Mouse (Mus musculus) CH12.LX (cell line): ENCODE results near the gene Qrich1. TPM values are rescaled to one million over a fixed set of nuclear protein-coding genes. Genes with fewer than 3 reads are reported as not detected.

ENCODE experiments used
- DNase-seq: peaks from one replicate; pipeline ENCODE4 v3.0.0-alpha.2; 2013; ENCODE audit errors: extremely low read depth
- H3K27ac ChIP-seq: 2 replicates; pipeline ENCODE4 v1.5.1; 2012; ENCODE audit warnings: low read depth, mild to moderate bottlenecking, control low read depth, moderate library complexity; ENCODE audit not compliant: insufficient read depth
- H3K27me3 ChIP-seq: replicated peaks from 2 replicates; pipeline ENCODE3; 2012; ENCODE audit warnings: inconsistent platforms
- H3K36me3 ChIP-seq, 2 experiments: replicated peaks in 1 of 2; 2 replicates each; pipeline versions ENCODE3 to v1.6.1; 2012; ENCODE audit warnings: inconsistent platforms in 1 of 2, low read length in 1 of 2, mild to moderate bottlenecking in 1 of 2, mixed read lengths in 1 of 2, moderate library complexity in 1 of 2; ENCODE audit not compliant: control insufficient read depth in 1 of 2, insufficient read depth in 1 of 2
- H3K4me1 ChIP-seq, 2 experiments: 2 replicates each; pipeline ENCODE4 v1.6.1; 2012; ENCODE audit warnings: inconsistent platforms in 1 of 2, moderate library complexity in 1 of 2; ENCODE audit not compliant: insufficient read depth in 2 of 2, control insufficient read depth in 1 of 2
- H3K4me2 ChIP-seq: 2 replicates; pipeline ENCODE4 v1.6.1; 2012; ENCODE audit warnings: low read depth, mild to moderate bottlenecking, control low read depth; ENCODE audit not compliant: poor library complexity, insufficient read depth, severe bottlenecking
- H3K4me3 ChIP-seq, 3 experiments: fragments of 150-350 bp in 1 of 3; sonication (generic) in 1 of 3; replicated peaks in 1 of 3; 2 replicates each; pipeline versions ENCODE3 to v1.5.1; 2011 to 2012; ENCODE audit warnings: low read depth in 2 of 3, low read length in 2 of 3, mild to moderate bottlenecking in 2 of 3, moderate library complexity in 2 of 3, control low read depth in 1 of 3, improper control_type of control experiment in 1 of 3, inconsistent platforms in 1 of 3, mixed read lengths in 1 of 3; ENCODE audit not compliant: poor library complexity in 1 of 3
- H3K79me2 ChIP-seq: replicated peaks from 2 replicates; pipeline ENCODE4 v1.6.1; 2012; ENCODE audit warnings: mild to moderate bottlenecking, moderate library complexity; ENCODE audit not compliant: control insufficient read depth, poor library complexity, insufficient read depth, severe bottlenecking; ENCODE audit errors: extremely low read depth
- H3K9ac ChIP-seq: 2 replicates; pipeline ENCODE4 v1.6.1; 2012; ENCODE audit warnings: low read depth, mild to moderate bottlenecking, control low read depth, moderate library complexity; ENCODE audit not compliant: insufficient read depth
- H3K9me3 ChIP-seq: replicated peaks from 2 replicates; pipeline ENCODE3; 2012; ENCODE audit warnings: low read length, inconsistent platforms, mixed read lengths
- BHLHE40 ChIP-seq: IDR thresholded peaks from 2 replicates; pipeline ENCODE4 v1.6.1; 2011; ENCODE audit warnings: mild to moderate bottlenecking, low read depth, low read length, improper control_type of control experiment
- CHD1 ChIP-seq: IDR thresholded peaks from 2 replicates; pipeline ENCODE4 v1.6.1; 2012; ENCODE audit warnings: low read depth, low read length, improper control_type of control experiment, inconsistent platforms
- CHD2 ChIP-seq: IDR thresholded peaks from 2 replicates; pipeline ENCODE4 v1.6.1; 2011; ENCODE audit warnings: low read length, improper control_type of control experiment
- CTCF ChIP-seq, 2 experiments: IDR thresholded peaks in 1 of 2; conservative IDR thresholded peaks in 1 of 2; 2 replicates each; pipeline ENCODE4 v1.5.1; 2011 to 2012; ENCODE audit warnings: low read depth in 2 of 2, low read length in 2 of 2, improper control_type of control experiment in 1 of 2, inconsistent platforms in 1 of 2, mild to moderate bottlenecking in 1 of 2, moderate library complexity in 1 of 2
- ELF1 ChIP-seq: IDR thresholded peaks from 2 replicates; pipeline ENCODE4 v1.6.1; 2014; ENCODE audit warnings: low read depth, mild to moderate bottlenecking, inconsistent platforms, low read length, improper control_type of control experiment
- EP300 ChIP-seq: IDR thresholded peaks from 2 replicates; pipeline ENCODE4 v1.6.1; 2011; ENCODE audit warnings: low read length, improper control_type of control experiment
- HCFC1 ChIP-seq: IDR thresholded peaks from 2 replicates; pipeline ENCODE4 v1.6.1; 2012; ENCODE audit warnings: low read depth, mild to moderate bottlenecking, inconsistent platforms, low read length, improper control_type of control experiment
- JUN ChIP-seq: IDR thresholded peaks from 2 replicates; pipeline ENCODE4 v1.6.1; 2011; ENCODE audit warnings: low read depth, mild to moderate bottlenecking, low read length, improper control_type of control experiment, moderate library complexity; ENCODE audit not compliant: insufficient read depth
- KAT2A ChIP-seq: IDR thresholded peaks from 2 replicates; pipeline ENCODE4 v1.6.1; 2012; ENCODE audit warnings: low read length, improper control_type of control experiment, inconsistent platforms; ENCODE audit not compliant: insufficient replicate concordance
- MEF2A ChIP-seq: IDR thresholded peaks from 2 replicates; pipeline ENCODE4 v1.6.1; 2014; ENCODE audit warnings: low read depth, mild to moderate bottlenecking, inconsistent platforms, low read length, improper control_type of control experiment, borderline replicate concordance
- MXI1 ChIP-seq: IDR thresholded peaks from 2 replicates; pipeline ENCODE4 v1.6.1; 2011; ENCODE audit warnings: mild to moderate bottlenecking, low read depth, low read length, improper control_type of control experiment
- MYC ChIP-seq: IDR thresholded peaks from 2 replicates; pipeline ENCODE4 v1.6.1; 2011; ENCODE audit warnings: low read depth, mild to moderate bottlenecking, improper control_type of control experiment, low read length
- NELFE ChIP-seq: IDR thresholded peaks from 2 replicates; pipeline ENCODE4 v1.6.1; 2011; ENCODE audit warnings: low read depth, low read length, improper control_type of control experiment
- NRF1 ChIP-seq: IDR thresholded peaks from 2 replicates; pipeline ENCODE4 v1.6.1; 2014; ENCODE audit warnings: low read depth, mild to moderate bottlenecking, inconsistent platforms, low read length, improper control_type of control experiment, moderate library complexity
- POLR2A ChIP-seq: IDR thresholded peaks from 2 replicates; pipeline ENCODE4 v1.6.1; 2011; ENCODE audit warnings: low read depth, mild to moderate bottlenecking, improper control_type of control experiment, low read length
- POLR2AphosphoS2 ChIP-seq: IDR thresholded peaks from 2 replicates; pipeline ENCODE4 v1.6.1; 2011; ENCODE audit warnings: low read depth, low read length, improper control_type of control experiment
- SIN3A ChIP-seq: IDR thresholded peaks from 2 replicates; pipeline ENCODE4 v1.6.1; 2012; ENCODE audit warnings: low read length, improper control_type of control experiment, inconsistent platforms
- TBP ChIP-seq: conservative IDR thresholded peaks from 2 replicates; pipeline ENCODE4 v1.6.1; 2011; ENCODE audit warnings: low read depth, low read length, improper control_type of control experiment
- TCF12 ChIP-seq: IDR thresholded peaks from 2 replicates; pipeline ENCODE4 v1.6.1; 2014; ENCODE audit warnings: low read depth, mild to moderate bottlenecking, inconsistent platforms, low read length, improper control_type of control experiment
- UBTF ChIP-seq: IDR thresholded peaks from 2 replicates; pipeline ENCODE4 v1.6.1; 2012; ENCODE audit warnings: low read depth, mild to moderate bottlenecking, inconsistent platforms, low read length, improper control_type of control experiment, moderate library complexity
- ZKSCAN1 ChIP-seq: IDR thresholded peaks from 2 replicates; pipeline ENCODE4 v1.6.1; 2012; ENCODE audit warnings: low read depth, inconsistent platforms, low read length, improper control_type of control experiment, borderline replicate concordance
- ZNF384 ChIP-seq: IDR thresholded peaks from 2 replicates; pipeline ENCODE4 v1.6.1; 2012; ENCODE audit warnings: low read depth, low read length, improper control_type of control experiment, inconsistent platforms
- dilution Hi-C: fragments of 300-500 bp; cut with MboI; formaldehyde crosslinking; loops from 2 replicates; pipeline ENCODE4 v1.14.3; 2020; ENCODE audit warnings: low sequenced_read_pairs; ENCODE audit not compliant: extremely low pct_unique_long_range_greater_than_20kb, extremely low pct_ligation_motif_present
- in situ Hi-C: fragments of 300-500 bp; cut with MboI; formaldehyde crosslinking; loops from 3 replicates; pipeline ENCODE4 v1.14.3; 2019; ENCODE audit warnings: low sequenced_read_pairs, low pct_ligation_motif_present, low pct_unique_long_range_greater_than_20kb, mixed read lengths
- polyA plus RNA-seq: library from polyadenylated mRNA; unstranded; fragments of >175 nt; gene quantifications from 2 replicates; pipeline ENCODE4 v1.2.1, GENCODE M21; 2012; ENCODE audit warnings: low read depth; ENCODE audit not compliant: insufficient read length
- total RNA-seq, 2 experiments: library from RNA; depleted of rRNA; stranded (reverse); fragments of 300-350 nt in 1 of 2; fragments of >200 nt in 1 of 2; gene quantifications; 2 replicates each; pipeline ENCODE4 v1.2.3; 2012 to 2014

The Qrich1 gene
- total and polyA plus RNA-seq, 3 experiments = 72.1 to 117 (median 104) TPM

DNA sequence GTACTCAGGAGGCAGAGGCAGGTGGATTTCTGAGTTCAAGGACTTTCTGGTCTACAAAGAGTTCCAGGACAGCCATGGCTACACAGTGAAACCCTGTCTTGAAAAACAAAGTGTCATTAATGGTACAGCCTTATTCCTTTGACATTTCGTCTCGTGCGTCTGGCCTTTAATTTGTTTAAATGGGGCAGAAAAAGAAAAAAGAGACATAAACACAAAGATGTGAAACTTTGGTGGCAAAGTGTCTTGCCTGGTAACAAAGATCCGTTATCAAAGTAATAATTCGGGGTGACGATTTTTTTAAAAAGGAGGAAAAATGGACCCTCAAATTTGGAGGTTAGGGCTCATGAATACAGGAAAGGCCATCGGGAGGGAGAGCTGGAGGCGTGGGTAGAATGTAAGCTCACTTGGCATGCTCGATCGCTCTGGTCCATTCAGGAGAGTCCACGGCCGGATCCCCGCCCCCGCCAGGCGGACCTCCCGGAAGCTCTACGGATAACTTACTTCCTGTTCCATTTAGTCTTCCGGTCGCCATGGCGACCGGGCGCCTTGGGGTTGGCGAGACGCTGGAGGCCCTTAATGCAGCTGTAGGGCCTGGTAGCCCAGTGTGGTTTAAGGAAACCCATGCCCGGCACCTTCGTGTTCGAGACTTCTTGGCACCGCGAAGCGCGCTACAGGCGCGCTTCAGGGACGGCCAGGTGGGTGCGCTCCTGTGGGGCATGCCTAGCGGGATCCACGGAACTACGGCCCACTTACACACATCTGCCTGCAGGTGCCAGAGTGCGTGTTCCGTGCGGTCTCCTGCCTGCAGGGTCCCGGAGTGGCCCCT lies 53.0 kb downstream of the Qrich1 start, which contains the start of gene Dalrd3:
Gene Dalrd3 (plus strand): TSS at position 506 of the 826 bp plus-strand sequence.
- Histone ChIP-seq H3K9ac (peak within 1 kb of the TSS; percentile 74), H3K36me3 (peaks cover 46 to 56% of the 10 kb centered on the region in 2 experiments), H3K27ac (peak within 1 kb of the TSS; percentile 95), H3K4me1 (peaks cover 7 to 28% of the 10 kb centered on the region in 2 experiments), H3K79me2 (0 out of 2 replicates have a peak, but pooled peaks cover 3% of the 10 kb centered on the region), H3K4me3 (peak within 1 kb of the TSS; percentile 87 to 95 (median 90)), H3K4me2 (peak within 1 kb of the TSS; percentile 81), H3K27me3 (no peaks in the 10 kb centered on the region), H3K9me3 (no peaks in the 10 kb centered on the region)
- dilution Hi-C loops = no loop called here
- peak; percentile 97 for DNase-seq
- in situ Hi-C loops = no loop called here
- TF ChIP-seq POLR2A (peak; percentile 79; the same call in 1 of the 2 replicates), HCFC1 (peak; percentile 77), SIN3A (peak; percentile 96), EP300 (no peak), MYC (0 out of 2 replicates have a peak, but pooled peaks have one; percentile 48), TBP (peak; percentile 66), MXI1 (peak; percentile 95), NELFE (no peak), NRF1 (peak; percentile 62), ELF1 (peak; percentile 95), ZNF384 (no peak), CHD1 (peak; percentile 80; the same call in 1 of the 2 replicates), ZKSCAN1 (no peak), KAT2A (no peak), POLR2AphosphoS2 (peak; percentile 93), BHLHE40 (peak; percentile 50), MEF2A (0 out of 2 replicates have a peak, but pooled peaks have one; percentile 0), TCF12 (peak; percentile 14; the same call in 1 of the 2 replicates), UBTF (0 out of 2 replicates have a peak, but pooled peaks have one; percentile 47), CTCF (conservative IDR thresholded peaks at IDR 0.05 in 1 of 2, IDR thresholded peaks at IDR 0.05 in 1 of 2; ENCODE audit: low read depth in 2 of 2, low read length in 2 of 2) (peak in 1 of 2 experiments; percentile 15; a peak in 1 of 4 replicates), JUN (no peak), CHD2 (0 out of 2 replicates have a peak, but pooled peaks have one; percentile 59)
